Mouse (Mus musculus) neural tube, embryonic 10.5 days (tissue): ENCODE measurements around the gene Fancg.
A peak's percentile ranks its signal among the peaks of the same experiment; 100 is the strongest.

Experiments used
- DNase-seq: peaks from one replicate; pipeline ENCODE4 v3.0.0-alpha.2; 2017; ENCODE audit warnings: low spot score; ENCODE audit errors: extremely low spot score

Fancg gene

DNA sequence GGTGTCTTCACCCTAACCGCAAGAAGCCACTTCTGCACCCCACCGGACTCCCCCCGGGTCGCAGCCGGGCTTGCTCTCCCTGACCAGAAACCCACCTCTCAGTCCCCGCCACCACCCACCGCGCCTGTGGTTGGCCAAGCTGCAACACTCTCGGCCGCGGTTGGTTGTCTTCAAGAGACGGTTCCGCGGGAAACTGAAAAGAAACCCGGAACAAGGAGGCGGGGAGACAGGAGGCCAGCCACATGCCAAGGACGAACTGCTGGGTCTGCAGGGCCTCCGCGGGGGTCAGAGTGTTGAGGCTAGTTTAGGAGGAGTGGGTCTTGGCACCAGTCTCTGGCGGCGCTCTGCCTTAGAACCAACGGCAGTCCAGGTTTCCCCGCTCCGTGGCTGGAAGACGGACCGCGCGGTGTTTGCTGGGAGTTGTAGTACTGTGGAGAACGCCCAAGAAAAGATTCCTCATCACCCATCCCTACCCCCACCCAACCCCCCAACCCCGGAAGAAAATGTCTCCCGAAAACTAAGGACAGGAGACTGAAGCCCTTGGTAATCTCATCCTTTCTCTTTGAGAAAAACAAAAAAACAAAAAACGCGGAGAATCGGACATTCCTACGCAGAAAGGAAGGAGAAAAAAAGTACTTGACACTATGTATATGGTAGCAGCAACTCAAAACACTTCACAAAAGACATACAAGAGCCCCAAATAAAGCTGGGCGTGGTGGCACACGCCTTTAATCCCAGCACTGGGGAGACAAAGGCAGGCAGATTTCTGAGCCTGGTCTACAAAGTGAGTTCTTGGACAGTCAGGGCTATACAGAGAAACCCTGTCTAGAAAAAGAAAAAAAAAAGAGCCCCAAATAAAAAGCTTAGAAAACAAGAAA is at the start of gene Fancg:
Fancg (minus strand) TSS at position 346 of the 878 bp plus-strand sequence.
- DNase-seq: peak; percentile 87

DNA sequence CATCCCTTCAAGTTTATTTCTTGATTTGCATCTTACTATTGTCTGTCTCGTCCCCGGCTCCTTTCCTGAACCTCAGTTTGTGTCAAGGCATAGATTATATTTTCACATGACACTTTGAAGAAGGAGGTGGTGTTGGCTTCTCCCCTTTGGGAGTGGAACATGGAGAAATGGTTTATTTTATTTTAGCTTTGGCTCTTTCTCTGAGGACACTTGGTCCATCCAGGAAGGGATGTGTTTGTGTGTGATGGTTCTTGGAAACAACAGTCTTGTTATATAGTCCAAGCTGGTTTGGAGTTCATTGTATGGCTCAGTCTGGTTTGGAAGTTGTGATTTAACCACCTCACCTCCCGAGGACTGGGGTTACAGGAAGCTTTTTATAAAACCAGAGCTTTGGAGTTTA is 49.4 kb upstream of the Fancg start:
- no peak for DNase-seq

DNA sequence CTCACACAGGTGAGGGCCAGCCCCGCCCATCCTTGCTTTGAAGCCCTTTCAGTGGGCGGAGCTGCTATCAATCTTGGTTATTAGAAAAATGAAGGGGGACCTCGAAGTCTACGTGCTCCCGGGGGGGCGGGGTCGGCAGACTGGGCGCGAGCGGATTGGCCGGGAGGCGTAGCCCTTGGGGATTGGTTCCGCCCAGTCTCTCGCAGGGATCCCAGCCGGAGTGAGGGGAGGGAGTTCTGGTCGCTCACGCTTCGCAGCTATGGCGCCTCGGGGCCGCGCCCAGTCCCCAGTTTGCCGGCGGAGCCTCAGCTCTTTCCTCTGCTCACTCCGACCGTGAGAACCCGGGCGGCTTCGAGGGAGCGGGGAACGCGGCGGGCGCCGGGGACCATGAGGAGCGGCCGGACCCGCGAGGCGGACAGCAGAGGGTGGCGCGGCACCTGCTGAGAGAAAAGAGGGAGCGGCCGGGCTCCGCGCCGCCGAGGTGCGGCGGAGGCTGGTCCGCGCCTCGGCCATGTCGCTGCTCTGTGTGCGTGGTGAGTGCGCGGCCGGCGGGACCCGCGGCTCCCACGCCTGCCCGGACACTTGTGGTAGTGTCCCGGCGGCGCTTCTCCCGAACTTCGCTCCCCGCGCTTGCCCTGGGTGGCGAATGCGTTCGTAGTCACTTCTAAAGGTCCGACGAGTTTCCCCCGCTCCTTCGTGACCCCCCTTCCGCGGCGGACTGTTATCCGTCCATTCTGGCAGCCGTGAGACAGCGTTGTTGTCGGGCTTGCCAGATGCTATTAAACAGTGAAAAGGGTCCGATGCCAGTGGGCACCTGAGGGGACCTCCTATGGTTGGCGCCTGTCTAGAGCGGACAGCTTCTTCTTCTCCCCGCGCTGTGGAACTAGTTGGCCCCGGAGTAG is 48.7 kb upstream of the Fancg start, which contains the start of gene Unc13b:
Unc13b (plus strand) TSS at position 201 of the 902 bp plus-strand sequence.
- DNase-seq: peak; percentile 85

DNA sequence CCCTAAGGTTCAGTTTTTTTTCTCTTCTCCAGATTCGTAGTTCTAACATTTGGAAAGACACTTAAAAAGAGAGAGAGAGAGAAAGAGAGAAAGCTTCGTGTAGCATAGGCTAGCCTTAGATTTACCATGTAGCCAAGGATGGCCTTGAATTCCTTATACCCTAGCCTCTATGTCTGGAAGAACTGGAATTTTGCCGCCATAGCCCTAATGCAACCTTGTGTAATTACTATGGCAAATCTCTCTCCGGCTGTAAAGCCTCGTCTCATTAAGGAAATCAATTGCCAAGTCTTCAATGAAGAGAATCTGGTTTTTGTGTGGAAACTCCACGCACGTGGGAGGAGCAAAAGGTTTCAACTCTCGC is 48.1 kb upstream of the Fancg start:
- DNase-seq: no peak

DNA sequence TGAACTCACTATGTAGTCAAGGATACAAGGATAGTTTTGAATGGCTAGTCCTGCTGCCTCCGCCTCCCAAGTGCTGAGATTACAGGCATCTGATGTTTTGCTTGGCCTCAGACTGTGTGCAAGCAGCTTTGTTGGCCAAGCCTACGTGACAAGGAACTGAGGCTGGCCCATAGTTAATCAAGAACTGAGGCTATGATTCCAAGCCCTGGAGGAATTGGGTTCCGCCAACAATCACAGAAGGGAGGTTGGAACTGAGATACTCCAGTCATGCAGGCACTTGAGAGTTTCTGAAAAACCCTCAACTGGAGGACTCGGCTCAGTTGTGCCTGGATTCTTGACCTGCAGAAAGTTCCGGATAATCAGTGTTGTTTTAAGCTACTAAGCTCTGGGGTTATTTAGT is 47.3 kb upstream of the Fancg start:
- no peak for DNase-seq

DNA sequence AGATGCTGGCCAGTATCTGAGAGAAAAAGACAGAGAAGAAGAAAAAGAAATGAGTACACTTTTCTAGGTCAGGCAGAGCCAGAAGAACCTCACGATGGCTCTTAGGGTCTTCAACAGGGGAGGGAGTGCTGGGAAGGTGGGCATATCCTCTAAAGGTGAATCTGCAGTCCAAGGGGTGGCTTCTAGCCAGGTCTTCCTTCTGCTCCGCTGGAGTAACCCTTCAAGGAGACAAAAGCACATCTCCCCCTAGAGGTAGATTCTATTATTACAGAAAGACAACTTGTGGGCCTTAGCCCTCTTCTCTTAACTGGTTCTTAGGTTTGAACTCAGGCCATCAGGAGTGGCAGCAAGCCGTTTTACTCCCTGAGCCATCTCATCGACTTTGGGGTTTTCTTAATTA is 42.3 kb upstream of the Fancg start:
- peak; percentile 27 for DNase-seq

DNA sequence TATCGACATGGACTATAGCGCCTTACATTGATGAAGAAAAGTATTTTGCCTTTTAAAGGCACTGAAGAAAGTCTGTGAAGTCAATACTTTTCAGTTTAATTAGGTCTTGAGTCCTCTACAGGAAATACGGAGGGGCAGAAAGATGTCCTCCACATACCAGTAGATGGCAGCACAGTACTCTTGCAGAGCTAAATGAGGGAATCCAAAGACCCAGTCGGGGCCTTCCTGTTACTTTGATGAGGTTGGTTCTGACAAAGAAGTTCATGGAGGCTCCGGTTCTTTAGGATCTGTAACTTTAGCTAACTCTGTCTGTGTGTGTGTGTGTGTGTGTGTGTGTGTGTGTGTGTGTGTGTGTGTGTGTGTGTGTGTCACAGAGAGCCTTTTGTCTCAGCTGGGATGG is 36.9 kb upstream of the Fancg start:
- peak; percentile 53 for DNase-seq

DNA sequence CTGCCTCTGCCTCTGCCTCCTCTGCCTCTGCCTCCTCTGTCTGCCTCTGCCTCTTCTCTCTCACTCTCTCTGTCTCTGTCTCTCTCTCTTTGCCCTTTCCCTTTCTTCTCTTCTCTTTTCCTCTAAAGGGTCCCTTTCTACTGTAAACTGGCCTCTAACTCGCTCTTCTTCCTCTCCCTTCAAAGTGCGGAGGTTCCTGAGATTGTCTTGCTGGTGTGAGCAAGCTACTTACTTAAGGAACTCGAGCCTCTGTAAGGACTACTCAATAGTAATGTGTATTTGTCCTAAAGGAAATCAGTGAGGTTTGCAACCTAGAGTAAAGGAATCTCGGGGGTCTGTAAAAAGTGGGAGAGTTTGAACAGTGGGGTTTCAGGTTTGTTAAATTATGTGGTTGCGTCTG is 36.3 kb upstream of the Fancg start:
- DNase-seq: no peak

DNA sequence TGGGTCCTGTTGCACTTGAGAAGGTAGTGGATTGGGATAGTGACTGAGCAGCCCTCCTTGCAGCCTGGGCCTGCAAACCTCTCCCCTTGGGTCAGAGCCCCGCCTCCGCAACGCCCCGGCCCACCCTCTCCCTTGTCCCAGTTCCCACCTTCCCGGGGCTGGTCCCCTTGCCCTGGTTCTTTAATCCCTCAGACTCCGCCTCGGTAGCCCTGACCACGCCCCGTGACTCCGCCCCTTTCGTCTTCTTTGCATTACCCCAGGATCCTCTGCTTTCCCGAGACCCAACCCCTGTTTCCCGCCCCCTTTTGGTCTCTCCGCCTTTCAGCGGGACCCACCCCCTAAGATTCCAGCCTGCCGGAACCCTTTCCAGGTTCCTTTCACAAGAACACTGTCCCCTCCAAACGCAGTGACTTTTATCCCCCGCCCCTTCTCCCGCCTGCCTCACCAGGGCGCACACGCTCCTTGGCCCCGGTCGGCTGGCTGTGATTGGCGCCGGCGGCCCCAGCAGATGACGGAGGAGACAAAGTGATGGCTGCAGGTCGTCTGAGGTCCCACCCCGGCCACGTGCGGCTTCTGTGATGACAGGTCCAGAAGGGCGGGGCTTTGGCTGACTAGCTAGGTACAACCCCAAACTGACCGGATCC is 35.5 kb upstream of the Fancg start, which contains the start of gene Fam214b:
Fam214b (minus strand) TSS at position 562 of the 644 bp plus-strand sequence.
- peak; percentile 99 for DNase-seq

DNA sequence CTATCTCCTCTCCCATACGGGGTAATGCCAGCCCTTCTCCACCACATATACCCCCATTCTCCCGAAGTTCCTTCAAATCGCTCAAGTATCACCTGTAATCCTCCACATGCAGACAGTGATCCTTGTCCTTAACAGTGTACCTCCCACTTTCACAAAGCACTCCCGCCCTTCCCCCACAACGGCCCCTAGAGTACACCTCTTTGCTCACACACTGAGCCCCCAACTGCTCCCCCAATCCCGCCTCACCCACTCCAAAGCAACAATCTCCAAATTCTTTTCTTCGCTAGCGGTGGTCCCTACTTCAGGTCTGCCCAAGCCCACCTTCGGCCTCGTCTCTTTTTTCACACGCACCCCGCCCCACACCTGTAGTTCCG is 35.0 kb upstream of the Fancg start:
- no peak for DNase-seq

DNA sequence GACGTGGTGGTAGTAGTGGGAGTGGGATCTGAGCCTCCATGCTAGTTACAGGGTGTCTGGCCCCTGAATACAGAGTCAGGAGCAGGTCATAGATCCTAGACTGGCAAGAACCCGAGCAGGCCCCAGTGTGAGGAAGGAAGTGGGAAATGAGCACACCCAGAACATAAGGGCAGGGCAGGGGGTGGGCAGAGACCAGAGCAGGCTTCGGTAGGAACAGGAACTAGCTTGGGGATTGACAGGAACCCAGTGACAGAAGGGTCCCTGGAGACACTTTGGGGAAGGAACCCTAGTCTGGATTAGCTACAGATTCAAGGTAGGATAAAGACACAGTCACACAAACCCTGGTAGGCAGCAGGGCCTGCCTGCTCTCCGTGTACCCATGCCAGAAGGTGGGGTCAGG is 34.4 kb upstream of the Fancg start:
- no peak for DNase-seq

DNA sequence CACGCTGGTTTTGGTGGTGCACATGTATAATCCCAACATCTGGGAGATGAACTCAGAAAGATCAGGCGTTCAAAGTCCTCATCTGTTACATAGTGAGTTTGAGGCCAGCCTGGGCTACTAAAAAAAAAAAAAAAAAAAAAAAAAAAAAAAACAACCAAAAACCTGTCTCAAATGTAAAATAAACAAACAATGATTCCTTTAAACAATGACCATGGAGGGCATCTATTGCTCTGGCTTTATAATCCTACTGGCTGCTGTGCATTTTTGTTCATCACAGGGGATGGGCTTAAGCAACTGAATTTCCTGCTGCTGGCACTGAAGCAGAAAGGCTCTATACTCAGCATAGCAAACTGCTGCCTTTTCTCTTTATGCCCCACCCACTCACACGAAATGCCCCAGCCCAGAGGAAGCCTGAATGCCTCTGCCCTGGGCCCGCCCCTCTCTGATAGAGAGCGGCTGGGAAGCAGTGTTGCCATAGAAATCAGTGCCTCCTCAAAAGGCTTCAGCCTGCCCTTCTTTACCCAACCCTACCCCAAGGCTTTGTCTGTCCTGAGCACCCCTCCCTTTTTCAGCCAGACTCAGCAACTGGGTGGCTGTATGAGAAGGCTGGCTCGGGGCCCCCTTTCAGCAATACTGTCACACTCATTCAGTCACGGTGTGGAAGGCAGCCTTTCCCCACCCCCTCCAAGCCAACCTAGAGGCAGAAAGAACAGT is 33.5 kb upstream of the Fancg start:
- peak; percentile 72 for DNase-seq

DNA sequence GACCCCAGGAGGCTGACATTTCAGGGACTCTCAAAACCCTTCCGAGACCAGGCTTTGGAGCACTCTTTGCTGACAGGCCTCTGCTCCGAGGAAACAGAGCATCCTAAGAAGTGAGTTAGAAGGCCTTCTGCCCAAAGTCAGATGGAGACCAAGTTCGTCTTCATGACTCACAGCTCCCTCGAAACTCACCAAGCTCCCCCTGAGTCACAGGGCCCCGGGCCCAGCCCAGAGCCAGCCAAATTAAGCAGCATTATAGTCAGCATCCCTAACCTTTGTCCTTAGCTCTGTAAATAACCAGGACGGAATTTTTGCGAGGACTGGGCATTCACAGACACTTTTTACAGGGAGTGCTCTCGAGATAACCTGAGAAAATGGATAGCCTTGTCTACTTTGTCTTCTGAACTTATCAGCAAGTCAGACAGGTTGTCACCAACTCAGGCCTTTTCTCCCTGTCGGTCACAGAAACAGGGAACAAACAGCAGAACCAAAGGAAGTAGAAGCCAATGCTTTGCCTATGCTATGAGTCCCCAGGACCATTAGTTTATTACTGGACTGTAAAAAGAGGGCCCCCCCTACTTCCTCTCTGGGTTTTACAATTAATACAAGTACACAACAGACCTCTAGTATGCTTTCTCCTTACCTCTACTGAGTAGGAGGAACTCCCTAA is 30.7 kb upstream of the Fancg start:
- no peak for DNase-seq

DNA sequence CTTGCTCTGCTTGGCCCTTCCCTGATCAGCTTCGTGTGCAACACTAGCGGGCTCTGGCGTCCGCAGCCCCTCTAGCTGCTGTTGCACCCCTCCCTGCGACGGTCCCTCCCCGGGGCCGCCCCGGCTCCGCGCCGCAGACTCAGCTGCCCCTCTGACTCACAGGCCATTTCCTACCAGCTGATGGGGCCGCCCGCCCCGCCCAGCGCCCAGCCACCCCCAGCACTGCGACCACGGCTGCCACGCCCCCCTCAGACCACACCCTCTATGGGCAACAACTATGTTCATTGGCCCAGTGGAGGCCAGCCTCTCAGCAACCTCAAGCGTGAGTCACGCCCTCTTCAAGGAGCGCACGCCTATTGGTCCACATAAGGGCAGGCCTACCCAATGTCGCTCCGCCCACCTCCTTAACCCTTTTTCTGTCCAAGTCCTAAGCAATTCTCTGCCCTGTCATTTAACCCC is 29.8 kb upstream of the Fancg start:
- peak; percentile 93 for DNase-seq

DNA sequence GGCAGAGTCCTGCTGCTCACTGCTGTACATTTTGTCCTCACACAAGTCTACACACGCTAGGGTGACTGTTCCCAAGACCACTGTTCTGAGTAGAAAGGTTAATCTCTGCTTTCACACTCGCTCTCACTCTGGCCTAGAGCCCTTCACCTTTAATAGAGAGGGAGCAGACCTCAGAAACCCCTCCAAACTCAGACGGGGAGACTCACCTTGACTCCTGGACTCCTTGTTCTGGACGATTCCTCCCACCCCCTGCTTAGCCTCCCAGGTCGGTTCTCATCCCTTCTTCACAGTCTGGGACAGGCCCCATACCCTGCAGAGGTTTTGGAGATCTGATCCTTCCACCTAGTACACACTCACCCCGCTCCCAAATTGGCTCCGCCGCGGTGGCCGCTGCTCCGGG is 29.3 kb upstream of the Fancg start:
- no peak for DNase-seq

DNA sequence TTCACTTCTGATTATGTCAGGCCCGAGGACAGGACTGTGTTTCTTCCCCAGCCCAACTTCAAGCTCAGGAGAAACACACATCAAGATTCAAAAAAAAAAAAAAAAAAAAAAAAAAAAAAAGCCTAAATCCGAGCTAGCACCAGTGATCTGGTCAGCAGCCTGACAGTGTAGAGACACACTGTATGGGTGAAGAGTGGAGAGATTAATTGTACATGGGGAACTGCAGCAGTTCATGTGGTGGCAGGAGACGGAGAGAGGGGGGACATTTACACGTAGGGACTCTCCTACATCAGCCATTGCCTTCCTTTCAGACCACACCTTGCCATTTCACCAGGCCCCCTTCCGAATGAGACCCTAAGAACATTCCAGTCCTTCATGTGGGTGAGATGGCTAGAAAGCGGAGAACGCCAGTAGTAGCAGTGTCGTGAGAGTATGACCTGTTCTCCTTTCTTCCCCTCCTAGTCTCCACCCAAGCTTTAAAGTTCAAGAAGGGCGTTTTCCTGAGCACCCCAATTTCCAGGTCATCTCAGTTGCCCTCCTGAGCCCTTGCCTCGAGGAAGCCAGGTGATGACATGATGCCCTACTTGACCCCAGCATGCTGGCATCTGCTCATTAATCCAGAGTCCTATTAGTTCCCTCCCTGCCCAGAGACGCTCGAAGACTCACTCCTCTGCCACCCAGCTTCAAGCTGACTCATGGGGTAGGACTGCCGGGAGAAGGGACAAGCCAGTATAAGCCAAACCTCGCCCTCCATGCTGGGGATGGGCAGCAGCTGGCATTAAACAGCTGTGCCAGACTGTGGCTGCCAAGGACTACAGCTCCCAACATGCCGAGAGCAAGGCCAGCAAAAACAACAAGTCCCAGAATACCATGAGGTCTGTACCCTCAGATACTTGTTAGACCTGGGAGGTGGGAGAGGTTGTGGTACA is 28.5 kb upstream of the Fancg start:
- no peak for DNase-seq

DNA sequence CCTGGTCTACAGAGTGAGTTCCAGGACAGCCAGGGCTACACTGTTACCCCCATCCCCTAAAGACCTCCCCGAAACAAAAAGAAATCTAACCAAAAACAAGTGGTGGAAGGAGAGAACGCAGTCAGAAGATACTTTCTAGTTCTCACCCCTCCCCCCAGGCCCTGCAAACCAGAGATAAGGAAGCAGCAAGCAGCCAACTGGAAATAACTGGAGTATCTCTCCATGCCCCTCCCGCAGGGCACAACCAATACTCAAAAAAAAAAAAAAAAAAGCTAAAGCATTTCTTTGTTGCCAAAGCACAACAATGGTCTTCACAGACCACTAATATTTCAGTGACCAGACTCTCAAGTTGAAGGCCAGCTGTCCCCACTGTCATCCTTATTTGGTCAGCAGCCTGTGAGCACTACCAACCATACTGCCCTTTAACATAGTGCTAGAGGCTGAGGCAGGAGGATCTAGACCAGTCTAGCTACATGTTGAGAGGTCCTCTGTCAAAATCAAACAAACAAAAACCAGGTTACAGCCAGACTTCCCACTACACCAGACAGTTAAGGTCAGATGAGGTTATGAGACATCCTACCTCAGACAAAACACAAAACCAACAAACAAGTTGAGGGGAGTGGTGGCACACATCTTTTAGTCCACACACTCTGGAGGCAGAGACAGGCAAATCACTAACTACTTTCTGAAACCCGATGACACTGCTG is 27.7 kb upstream of the Fancg start:
- DNase-seq: no peak

DNA sequence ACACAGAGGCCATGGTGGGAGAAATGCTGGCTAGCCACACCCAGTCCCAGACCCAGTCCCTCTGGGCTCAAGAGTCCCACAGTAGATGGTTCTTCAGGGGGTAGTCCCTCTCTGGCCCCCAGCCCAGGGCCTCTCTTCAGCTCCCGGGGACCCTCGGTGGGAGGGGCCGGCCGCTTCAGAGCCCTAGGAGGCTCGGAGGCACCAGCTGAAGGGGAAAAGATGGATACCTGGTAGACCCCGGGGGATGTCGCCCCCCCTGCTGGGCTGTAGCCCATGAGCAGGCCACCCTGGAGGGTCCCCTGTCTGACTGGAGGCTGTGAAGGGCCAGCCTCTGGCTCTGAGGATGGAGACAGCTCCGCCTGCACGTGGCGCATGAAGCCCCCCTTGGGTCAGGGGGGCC is 26.1 kb upstream of the Fancg start:
- DNase-seq: no peak

DNA sequence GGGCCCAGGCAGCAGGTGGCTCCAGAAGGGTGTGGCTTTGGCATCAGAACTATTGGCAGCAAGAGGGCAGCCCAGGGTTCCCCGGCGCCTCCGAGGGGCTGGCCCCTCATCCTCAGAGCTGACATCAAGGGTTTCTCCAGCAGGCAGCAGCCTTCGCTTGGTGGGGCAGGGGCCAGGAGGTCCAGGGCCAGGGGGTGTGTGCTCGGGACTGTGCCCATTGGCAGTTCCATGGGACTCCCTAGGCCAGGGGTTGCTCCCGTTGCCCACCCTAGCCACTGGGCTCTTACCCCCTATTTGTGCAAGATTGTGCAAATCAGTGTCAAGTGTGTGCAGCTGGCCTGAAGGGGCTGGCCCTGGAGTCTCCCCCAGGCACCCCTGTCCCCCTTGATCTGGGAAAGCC is 25.5 kb upstream of the Fancg start:
- DNase-seq: no peak
